Mouse (Mus musculus): ENCODE results near the gene Gpatch11.
A peak's percentile ranks its signal among the peaks of the same experiment; 100 is the strongest.
"Not testable (repeated sequence)": the region's sequence is repeated elsewhere in the genome, so short reads cannot be mapped to it uniquely, and the experiment has no call there.

Gene Gpatch11

DNA sequence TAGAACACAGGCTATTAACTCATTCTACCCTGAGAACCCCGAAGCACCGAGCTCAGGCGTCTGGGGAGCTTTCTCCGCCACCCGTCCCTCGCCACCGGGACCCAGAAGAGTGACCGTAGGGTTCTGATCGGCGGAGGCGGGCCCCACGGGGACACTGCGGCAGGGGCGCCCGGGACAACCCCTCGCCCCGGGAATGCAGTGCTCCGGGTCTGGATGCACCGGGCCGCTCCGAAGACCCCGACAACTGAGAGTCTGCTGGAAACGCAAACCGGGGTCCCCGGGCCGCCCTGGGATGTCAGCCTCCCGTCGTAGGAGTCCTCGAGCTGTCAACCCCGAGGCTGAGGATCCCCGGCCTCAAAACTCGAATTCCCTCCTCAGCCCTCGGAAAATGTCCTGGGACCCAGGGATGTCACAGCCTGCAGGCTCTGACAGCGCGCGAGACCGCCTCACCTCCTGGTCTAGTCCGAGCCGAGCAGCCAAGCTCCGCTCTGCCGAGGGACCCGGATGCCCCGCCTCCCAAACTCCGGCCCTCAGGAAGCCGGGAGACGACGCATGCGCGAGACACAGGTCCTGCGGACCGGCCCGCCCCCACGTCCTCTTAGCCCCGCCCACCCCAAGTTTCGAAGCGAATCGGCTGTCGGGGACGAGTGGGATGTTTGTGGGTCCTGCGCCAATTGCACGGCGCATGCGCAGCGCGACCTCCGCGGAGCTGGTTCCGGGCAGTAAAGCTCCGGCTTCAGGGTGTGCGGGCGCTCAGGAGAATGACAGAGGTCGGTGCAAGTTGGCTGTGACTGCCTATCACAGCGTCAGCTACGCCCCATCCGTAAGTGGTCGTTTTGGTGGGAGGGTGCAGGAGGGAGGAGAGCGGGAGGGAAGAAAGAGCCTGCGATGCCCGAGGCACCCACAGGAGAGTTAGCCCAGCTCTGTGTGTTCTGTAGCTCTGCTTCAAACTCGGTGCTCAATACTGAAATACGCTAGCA, at the start of gene Gpatch11, which contains the start of gene Heatr5b:
Gene Gpatch11, plus strand, starts transcription at position 712 of the 980 bp plus-strand sequence.
Gene Heatr5b, minus strand, starts transcription at position 509 of the 980 bp plus-strand sequence.
- peak; percentile 99 for DNase-seq (ENCODE audit: extremely low spot score, low spot score)

DNA sequence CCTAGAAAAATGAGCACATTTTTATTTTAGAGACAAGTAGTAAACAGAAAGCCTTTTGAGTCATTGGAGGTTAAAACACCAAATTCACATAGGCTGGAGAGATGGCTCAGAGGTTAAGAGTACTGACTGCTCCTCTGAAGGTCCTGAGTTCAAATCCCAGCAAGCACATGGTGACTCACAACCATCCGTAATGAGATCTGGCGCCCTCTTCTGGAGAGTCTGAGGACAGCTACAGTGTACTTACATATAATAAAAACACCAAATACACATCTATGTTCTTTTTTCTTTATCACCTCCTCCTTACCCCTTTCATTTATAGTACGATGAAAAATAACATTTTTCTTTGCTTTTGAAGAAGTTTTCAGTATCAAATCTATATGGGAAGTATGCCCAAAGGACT, 47.1 kb upstream of the Gpatch11 start:
- not testable (repeated sequence) for DNase-seq (ENCODE audit: extremely low spot score, low spot score)

DNA sequence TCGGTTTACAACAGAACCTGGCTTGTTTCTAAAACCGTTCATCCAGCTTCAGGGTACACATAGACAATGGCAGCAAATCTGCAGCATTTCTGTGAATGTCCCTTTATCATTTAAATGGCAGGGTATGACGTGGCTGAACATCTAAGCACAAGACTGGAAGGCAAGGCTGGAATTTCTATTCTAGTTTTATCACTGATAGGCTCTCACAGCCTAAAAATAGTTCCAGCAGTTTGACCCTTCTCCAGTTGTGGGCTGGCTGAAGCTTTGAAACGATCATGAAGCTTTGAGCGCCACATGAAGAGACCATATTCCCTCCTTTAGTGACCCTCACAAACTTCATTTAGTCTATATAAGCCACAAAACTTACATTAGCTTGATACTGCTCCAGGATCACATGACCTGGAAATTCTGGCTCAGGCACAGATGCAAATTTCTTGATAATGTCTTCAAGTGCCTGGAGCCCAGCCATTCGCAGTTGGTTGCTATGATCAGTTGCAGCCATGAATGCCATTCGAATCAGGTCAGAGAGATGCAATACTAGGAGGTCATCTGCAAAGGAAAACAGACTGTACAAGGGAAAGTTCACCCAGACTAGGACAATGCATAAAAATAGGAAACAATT, 44.2 kb upstream of the Gpatch11 start:
- DNase-seq (ENCODE audit: extremely low spot score, low spot score) = no peak

DNA sequence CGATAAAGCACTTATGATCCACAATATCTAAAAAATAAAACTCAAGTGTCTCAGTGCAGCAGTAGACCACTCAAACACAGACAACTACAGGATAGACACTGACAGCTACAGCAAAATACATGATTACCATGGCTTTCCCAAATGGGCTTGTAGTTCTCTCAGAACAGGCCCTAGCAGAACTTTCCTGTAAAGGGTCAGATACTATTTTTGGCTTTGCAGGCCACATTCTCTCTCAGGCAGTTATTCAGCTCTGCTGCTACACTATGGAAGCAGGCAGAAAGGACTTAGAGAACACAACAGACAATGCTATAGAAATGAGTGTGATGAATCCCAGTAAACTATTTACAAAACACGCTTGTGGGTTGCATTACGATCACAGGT, 43.7 kb upstream of the Gpatch11 start:
- DNase-seq (ENCODE audit: extremely low spot score, low spot score) = no peak

DNA sequence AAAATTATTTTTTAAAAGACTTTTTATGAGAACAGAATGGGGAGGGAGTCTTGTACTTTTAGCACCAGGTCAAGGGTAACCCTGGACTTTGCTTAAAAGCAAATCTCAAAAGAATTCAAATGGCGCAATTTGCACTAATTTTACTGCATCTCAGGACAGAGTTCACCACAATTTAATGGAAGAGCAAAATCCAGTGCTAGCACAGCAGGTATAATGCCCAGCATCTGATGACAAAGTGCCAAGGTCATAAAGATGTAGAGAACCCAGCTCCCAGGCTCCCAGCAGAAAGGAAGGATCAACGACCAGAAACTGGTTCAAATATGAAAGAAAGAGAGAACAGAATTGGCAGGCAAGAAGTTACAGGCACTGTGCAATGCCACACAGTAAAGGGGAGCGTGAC, 43.2 kb upstream of the Gpatch11 start:
- no peak for DNase-seq (ENCODE audit: extremely low spot score, low spot score)

DNA sequence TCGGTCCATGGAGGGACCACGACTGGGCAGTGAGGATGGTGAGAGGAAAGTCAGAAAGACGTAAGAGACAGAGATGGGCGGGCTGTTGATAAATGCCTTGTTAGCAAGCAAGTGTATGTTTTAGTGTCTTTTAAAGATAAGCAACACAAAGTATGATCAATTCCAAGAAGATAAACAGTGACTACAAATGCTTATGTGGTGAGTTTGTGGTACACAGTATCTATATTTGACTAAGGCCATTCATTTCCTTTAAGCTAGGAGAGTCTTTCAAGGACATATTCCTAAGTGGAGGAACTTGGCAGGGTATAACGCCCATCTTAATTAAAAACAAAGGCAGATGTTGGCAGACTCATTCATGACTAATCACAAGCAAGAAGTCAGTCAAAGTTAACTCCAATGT, 41.0 kb upstream of the Gpatch11 start:
- DNase-seq (ENCODE audit: extremely low spot score, low spot score) = no peak

DNA sequence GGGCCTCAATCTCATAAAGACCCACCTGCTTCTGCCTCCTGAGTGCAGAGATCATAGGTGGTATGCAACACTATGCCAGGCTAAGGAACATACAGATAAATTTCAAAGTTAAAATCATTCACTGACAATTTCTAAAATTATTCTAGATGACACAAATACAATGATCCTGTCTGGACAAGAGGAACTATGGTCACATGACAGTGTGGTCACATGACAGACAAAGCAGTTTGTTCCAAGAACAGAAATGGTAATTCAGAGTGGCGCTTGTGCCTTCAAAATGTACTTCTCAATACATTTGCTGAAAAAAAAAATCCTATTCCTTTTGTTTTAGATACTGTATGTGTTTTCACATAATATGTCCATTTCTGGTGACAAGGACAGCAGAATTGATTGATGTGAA, 38.1 kb upstream of the Gpatch11 start:
- DNase-seq (ENCODE audit: extremely low spot score, low spot score) = no peak

DNA sequence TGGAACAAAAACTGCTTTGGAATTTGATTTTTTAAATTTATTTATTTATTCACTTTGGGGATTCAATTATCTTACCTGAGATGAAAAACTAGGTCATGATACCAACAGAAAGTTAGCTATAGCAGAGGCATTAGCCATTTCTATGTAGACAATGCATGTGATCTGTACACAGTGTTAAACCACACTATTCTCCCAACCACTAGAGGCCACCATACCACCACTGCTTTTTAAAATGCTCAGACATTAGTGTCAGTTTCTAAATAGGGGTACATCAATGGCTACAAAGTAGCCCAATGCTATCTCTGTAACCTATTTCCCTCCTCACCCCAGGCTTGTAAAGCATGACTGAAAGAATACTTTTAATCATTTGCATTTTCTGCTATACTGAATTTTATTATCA, 26.3 kb upstream of the Gpatch11 start:
- no peak for DNase-seq (ENCODE audit: extremely low spot score, low spot score)

DNA sequence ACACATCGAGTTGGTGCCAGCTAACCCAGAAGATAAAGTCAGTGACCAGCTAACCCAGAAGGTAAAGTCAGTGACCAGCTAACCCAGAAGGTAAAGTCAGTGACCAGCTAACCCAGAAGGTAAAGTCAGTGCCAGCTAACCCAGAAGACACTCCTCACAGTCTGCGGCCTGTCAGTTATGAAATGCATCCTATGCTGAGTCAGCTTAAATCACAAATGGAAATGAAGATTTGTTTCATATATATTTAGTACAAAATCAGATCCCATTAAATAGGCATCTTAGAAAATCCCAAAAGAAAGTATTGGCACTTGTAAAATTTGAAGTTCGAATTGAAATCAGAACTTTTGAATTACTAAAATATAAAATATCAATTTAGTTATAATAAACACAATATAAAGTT, 25.8 kb upstream of the Gpatch11 start:
- no peak for DNase-seq (ENCODE audit: extremely low spot score, low spot score)

DNA sequence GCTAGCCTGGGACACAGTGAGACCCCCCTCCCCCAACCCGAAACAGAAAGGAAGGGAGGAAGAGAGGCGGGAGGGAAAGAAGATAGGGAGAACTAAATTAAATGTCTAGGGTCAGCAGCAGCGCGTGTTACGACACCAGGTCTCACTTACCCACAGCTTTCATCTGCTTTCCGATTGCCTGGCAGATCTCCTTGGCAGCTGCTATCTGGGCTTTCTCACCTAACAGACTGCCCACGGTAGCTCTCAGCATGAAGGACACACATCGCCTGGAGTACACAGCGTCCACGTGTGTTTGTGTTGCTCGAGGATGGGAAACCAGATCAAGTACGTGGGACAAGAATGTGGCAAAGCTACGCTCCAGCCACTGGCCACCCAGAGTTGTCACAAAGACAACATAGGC, 11.0 kb upstream of the Gpatch11 start:
- DNase-seq (ENCODE audit: extremely low spot score, low spot score) = no peak

DNA sequence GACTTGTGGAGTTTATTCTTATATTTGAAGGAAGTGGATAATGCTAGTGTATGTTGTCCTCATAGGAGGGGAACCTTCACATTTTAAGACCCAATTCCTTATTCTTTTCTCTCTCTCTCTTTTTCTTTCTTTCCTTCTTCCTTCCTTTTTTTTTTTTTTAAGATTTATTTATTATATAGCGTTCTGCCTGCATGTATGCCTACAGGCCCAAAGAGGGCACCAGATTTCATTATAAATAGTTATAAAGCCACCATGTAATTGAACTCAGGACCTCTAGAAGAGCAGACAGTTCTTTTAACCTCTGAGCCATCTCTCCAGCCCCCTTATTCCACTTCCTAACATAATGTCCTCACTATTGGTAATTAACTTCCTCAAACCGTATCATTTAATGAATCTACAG, 689 bp downstream of the Gpatch11 start:
- no peak for DNase-seq (ENCODE audit: extremely low spot score, low spot score)

DNA sequence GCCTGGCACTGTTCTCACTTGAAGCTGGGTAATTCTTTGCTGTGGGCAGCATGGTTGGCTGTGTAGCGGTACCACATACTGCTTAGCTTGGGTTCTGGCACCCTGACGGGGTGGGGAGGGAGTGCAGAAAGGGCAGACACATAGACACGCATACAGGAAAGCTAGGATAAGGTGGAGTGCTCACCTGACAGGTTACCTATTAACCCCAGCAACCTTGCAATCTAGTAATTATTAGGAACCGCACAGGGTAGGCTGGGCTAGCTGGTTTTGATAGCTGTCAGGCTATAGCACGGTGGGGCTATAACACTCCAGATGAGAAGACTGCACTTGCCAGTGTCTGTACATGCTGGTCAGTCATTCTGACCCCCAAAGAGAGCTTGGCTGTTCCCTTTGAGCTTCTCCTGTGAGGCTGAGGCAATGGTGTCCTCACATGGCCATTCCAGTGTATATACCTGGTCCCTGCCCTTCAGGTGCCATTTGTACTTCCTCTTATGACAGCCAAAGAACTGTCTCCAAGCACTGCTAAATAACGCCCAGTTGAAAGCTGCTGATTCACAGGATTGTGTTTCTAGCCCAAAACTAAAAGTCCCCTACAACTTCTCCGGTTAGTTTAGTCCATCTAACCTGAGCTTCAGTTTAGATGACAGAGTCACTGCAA, 7.0 kb downstream of the Gpatch11 start:
- DNase-seq (ENCODE audit: extremely low spot score, low spot score) = no peak

DNA sequence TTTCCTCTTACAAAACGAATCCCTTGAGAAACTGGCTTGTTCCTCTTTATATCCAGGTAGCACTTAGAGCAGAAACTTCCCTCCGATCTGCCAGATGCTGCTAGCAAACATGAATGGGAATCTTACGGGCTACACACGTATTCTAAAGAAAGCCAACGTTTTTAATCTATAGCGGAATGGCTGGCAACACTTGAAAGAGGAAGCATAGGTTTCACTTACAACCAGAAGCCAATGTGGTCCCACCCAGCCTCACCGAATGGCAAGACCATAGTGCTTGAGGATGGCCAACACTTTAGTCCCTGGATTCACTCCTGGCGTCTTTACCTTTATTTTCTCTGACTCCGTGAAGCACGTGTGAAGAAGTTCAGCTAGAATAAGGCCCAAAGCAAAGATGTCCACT, 20.9 kb downstream of the Gpatch11 start:
- no peak for DNase-seq (ENCODE audit: extremely low spot score, low spot score)

DNA sequence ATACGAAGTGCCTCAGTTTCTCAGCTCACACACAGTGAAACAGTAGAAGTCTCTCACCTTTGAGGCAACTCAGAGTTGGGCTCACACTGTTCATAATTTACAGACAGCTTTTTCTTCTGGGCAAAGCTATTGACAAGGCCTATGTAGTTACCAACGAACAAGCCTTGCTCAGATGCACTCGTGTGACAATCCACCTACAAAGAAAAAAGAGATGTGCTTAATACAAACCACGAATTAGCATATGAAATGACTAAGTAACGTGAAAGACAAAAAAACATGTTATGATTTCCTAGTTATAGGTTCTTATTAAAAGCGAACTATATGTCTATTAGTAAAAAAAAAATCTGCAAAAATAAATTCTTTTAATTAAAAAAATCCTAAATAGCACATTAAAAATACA, 38.5 kb downstream of the Gpatch11 start:
- DNase-seq (ENCODE audit: extremely low spot score, low spot score) = no peak

DNA sequence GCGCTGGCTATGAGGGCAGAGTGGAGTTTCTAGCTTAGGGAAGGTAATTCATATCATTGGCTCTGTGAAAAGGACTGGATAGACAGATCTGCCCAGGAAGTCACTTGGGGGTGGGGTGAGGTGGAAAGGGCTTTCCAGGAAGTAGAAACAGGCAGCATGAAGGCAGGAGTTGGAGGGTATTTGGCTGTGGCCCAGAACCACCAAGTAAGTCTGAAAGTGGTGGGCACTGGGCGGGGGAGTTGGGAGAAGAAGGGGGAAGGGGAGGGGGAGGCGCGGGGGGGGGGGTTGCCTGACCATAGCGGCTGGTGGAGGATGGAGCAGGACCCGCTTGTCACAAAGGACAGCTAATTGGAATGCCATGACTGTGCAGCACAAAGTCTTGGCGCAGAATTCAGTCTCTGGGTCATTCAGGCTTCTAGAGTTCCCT, 46.5 kb downstream of the Gpatch11 start:
- peak; percentile 17 for DNase-seq (ENCODE audit: extremely low spot score, low spot score)

DNA sequence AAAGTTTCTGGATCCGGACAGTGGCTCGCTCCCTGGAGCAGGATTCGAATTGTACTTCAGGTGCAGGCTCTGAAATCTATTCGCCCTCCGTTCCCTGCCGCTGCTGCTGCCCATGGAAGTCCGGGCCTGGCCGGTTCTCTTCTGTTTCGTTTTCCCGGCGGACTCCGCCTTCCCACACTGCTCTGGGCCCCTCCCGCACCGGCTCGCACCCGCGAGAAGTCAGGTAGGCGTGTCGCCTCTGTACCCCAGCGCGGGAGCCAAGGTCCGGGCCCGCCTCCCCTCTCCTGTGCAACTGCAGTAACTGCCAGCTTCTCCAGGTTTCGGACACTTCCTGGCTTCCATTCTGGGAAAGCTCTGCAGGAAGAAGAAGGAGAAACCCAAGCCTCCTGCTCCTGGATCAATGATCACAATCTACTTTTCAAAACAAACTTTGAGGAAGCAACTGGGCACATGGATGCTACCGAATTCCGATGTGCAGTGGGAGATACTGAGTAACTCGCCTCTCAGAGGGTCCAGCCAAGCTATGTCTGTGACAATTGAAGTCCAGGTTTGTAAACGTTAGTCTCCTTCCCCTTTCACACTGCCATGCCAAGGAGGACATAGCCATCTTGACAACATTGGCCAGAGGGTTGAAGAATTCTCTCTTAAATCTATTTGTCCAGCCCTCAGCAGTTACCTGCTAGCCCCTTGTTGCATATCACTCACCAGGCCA, 47.2 kb downstream of the Gpatch11 start, which contains the start of gene Eif2ak2:
Gene Eif2ak2, minus strand, starts transcription at position 173 of the 712 bp plus-strand sequence.
- DNase-seq (ENCODE audit: extremely low spot score, low spot score) = peak; percentile 78

DNA sequence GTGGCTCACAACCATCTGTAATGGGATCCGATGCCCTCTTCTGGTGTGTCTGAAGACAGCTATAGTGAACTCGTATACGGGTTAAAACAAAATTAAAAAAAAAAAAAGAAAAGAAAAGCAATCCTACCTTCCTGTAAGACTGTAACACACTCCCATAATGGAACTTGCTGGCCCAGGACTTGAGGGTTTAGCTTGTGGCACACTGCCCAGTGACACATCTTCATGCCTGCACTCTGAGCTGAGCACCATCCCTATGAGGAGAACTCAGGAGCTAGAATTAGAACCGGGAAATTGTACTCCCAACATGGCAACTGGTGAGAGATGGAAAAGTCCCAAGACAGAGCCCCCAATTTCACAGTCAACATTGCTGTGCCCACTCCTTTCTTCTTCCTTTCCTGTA, 47.9 kb downstream of the Gpatch11 start:
- DNase-seq (ENCODE audit: extremely low spot score, low spot score) = no peak

DNA sequence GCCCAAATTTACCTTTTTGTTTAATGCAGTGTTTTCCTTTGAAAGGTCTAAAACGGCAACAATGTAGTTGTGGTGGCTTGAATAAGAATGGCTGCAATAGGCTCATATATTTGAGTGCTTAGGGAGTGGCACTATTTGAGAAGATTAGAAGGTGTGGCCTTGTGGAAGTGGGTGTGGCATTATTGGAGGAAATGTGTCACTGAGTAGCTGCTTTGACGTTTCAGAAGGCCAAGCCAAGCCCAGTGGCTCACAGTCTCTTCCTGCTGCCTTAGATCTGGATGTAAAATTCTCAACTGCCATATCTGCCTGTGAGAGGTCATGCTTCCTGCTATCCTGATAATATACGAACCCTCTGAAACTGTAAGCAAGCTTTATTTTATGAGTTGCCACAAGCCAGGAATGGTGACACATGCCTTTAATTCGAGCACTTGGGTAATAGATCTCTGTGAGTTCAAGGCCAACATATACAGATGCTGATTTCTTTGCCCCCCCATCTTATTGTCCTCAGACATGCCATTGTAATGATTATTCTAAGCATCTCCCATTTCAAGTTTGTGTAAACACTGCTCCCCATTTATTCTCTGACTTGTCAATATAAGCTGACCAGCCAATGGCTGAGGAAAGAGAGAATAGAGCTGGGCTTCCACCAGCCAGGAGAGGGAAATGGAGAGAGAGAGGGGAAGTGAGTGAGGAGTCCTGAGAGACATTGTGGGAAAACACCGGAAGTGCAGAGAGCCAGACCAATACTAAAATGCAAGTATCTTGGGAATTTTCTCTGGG, 50.1 kb downstream of the Gpatch11 start:
- DNase-seq (ENCODE audit: extremely low spot score, low spot score) = no peak

DNA sequence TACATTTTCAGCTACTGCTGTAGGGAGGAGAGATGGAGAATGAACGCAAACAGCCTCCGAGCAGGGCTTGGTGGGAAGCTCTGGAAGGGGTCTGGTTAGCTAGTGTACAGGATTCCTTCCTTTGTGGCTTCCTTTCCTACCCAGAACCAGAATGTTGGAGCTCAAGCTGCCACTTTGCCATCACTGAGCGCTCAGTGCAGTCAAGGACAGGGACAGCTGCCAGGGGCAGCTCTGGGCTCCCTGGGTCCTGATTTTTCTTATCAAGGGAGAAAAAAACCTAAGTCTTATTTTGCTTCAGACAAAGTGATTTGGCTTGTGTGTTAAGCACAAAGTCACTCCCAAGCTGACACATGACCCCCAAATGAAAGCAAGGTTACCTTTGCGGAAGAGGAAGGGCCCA, 53.2 kb downstream of the Gpatch11 start:
- no peak for DNase-seq (ENCODE audit: extremely low spot score, low spot score)

DNA sequence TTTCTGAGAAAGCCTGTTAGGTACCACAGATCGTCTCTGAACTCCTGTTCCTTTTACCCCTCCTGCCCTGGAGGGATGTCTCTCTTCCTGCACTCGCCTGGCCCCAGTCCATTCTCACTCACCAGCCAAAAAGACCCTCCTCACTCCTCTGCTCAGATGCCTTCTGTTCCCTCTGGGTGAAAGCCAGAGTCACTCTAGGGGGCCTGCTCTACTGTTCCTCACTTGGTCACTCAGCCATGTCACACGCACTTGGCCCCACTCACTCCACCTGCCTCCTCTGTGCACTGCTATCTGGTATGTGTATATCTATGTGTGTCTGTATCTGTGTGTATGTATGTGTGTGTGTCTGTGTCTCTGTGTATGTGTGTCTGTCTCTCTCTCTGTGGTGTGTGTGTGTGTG, 53.8 kb downstream of the Gpatch11 start:
- no peak for DNase-seq (ENCODE audit: extremely low spot score, low spot score)

DNA sequence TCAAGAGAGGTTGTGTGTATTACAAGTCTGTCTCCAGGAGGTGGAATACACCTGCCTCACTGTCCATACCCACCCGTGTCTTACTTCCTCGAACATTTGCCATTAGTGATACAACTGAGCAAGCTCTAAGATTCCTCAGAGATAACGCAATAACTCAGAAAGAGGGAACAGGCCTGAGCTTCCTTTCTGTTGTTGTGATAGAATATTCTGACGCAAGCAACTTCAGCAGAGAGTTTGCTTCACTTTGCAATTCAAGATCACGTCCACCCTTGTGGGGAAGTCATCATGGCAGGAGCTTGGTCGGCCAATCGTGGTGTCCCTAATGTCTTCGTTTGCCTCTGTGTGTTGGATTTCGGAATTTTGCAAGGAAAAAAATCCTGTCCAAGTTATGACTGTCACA, 55.7 kb downstream of the Gpatch11 start:
- DNase-seq (ENCODE audit: extremely low spot score, low spot score) = no peak
